Mouse (Mus musculus): ENCODE results near the gene Syt8.
"Not testable (repeated sequence)": the region's sequence is repeated elsewhere in the genome, so short reads cannot be mapped to it uniquely, and the experiment has no call there.

Gene Syt8

DNA sequence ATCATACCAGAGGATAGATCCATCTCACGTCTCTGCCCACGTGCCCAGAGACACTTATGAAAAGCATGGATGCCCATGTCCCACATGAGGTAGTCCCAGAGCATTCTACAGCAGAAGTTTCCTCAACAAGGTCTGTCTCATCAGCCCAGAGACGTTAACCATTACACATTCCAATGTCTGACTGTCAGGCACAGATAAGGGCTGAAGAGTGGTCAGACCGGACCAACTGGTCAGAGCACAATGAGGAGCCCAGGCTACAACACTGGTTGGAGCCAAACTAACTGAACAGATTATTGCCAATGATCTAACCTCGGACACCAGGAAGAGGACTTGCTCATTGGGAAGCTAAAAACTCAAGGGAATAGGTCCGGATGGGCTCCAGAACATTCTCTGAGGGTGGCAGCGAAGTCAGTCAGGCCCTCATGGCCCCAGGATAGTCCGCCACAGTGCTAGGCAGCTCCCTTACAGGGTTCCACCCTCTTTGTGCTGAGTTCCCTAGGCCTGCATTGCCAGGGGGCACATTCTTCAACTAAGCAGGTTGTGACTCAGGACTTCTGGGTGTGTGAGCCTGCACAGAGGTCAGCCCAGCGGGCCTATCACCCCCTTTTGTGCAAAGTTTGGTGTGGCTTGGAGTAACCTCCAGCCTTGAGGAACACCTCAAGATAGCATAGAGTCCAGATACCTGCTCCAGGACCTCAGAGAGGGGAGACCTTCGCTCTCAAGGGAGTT, at the start of gene Syt8:
Syt8 (plus strand) TSS at position 714 of the 729 bp plus-strand sequence.
- DNase-seq (ENCODE audit: low read depth), result no peak

DNA sequence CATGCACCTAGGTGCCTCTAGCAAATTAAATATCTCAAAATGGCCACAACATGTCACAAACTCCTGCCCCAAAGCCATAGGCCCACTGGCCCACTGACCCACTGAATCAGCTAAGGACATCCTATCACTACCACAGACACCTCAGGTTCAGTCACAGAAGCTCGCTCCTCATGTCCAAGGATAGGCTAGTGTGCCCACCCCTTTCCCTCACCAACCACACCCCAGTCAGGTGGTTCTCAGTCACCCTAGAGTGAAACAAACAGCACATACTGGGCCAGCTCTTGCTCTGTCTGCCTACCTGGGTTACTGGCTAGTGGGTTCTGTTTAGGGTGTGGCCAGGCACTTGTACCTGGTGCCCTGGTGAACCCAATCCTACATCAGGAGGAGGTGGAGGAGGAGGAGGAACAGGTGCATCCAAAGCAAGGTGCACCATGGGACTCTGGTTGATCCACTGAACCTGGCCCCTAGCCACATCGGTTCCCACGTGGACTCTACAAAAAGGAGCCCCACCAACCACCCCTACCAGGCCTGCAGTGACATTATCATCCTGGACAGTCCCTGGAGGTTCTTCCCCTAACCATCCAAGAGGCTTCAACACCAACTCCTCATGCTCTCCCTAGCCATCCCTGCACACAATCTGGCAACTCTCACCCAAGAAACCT, 48.8 kb upstream of the Syt8 start:
- DNase-seq (ENCODE audit: low read depth), result no peak

DNA sequence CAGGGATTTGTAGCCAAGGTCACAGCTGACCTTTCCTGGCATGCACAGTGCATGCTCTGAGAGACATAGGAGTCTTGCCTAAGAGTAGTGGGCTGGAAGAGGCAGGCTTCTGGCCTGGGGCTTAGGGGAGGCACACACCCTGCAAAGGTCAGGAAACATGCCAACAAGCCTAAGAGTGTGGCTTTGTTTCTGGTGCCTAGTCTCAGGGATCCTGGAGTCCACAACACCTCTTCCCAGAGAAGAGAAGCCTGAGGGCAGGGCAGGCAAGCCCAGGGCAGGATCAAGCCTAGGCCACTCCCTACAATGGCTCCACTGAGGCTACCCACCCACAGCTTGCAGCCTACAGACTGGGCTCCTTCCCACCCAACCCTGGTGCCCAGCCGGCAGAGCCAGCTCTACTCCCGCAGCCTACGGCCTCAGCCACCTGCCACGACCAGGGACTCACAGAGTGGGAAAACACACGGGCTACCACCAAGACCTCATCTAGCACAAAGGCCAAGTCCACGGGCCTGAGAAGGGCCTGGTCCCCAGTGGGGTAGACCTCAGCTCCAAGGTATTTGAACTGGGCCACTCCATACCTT, 47.9 kb upstream of the Syt8 start:
- DNase-seq (ENCODE audit: low read depth), result no peak

DNA sequence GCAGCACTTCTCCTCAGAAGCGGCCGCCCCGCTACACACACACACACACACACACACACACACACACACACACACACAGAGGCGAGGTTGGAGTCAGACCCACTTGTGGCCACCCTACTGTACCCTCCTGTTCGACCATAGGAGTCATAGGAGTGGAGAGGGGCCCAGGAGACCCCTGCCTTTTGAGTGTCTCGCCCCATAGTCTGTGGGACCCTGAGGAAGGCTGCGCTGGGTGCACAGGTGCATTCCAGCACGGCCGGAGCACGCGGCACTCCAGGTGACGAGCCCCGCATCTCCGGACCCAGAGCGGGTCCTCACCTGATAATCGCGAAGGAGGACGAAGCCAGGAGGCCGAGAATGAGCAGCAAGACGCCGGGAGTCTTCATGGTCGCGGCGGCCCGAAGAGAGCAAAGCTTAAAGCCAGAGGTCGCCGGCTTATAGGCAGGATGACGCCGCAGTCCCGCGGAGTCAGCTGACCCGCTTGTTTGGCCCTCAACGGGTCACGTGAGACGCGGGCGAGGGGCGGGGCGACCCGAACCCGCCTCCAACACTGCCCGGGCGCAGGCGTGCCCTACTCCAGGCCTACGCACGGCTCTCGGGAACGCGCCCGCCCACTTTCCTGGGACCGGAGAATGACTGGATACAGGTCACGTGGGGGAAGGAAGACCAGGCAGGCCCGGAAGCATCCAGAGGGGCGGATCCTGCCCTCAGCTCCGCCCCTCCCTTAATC, 47.1 kb upstream of the Syt8 start, which contains the start of gene Ctsd:
Ctsd (minus strand) TSS at position 620 of the 730 bp plus-strand sequence.
- DNase-seq (ENCODE audit: low read depth), result peak; percentile 88

DNA sequence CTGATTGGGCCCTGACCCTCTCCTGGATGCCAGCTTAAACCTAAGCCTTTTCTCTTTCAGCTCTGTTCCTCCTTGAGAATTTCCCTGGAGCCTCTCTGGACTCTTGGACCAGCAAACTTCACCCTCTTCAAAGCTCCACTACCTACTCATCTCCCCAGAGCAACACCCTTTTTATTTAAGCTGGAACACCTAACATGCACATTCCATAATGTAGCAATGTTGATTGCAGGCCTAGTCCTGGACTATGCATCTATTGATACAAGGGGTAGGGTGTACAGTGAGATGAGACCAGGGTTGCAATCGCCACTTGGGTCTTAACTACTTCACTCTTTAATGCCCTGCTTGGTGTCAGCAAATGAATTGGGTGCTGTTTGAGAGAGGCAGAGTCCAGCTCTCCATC, 46.5 kb upstream of the Syt8 start:
- DNase-seq (ENCODE audit: low read depth), result no peak

DNA sequence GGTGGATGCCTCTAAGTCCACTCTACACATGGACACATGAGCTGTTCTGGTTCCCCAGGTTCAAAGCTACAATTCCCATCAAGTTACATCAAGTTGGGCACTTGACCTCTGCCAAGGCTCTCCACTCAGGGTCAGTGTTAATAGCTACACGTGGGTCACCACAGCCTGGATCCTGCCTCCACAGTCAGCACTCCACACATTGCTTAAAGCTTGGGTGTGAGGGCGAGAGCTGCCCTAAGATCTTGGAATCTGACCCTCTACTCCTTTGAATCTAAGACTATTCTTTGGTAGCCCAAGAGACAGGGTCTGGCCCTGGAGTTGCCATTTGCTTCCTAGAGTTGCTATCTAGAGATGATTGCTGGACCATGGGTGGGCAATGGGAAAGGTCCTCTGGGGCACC, 45.9 kb upstream of the Syt8 start:
- peak; percentile 13 for DNase-seq (ENCODE audit: low read depth)

DNA sequence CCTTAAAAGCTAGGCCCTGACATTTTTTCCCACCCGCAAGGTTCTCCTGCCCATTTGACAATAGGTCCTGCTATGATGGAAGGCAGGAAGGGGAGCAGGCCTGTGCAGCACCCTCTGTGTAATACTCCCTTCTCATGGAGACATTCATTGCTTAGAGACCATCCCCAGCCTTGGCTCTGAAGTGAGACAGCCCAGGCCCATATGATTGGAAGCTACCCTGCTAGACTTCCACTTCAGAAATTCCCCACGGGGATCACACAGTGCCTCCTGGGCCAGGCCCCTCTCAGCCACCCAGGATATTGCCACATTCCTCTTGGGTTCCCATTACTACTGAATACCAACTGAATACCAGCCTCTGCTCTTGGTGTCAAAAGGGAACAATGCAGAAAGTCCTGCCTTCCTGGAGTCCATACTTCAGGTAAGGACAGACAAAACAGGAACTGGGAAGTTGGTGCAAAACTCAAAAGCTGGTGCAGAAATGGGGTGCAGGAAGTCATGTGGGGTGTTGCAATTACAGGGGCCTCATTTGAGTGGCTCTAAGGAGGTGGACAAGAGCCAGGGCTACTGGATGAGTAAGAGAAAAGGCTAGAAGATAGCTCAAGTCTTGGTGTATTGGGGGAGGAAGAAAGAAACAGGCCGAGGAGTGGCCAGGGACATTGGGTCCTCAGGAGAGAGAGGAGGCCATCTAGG, 44.5 kb upstream of the Syt8 start:
- DNase-seq (ENCODE audit: low read depth), result no peak

DNA sequence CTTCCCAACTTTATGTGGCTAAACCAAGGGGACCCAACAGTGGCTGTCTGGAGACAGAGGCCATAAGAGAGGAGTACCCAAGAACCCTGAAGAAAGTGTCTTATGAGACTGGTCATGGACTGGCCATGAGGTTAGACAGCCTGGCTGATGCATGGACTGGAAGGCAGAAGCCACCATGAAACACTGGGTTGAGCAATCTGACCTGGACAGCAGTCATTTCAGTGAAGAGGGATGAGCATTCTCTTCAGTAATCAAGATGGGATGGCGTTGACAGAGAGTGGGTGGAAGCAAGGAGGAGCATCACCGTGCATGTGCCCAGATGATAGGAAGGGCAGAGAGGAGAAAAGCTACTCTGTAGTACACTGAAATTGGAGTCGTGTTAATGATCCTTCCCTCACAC, 43.5 kb upstream of the Syt8 start:
- DNase-seq (ENCODE audit: low read depth), result no peak

DNA sequence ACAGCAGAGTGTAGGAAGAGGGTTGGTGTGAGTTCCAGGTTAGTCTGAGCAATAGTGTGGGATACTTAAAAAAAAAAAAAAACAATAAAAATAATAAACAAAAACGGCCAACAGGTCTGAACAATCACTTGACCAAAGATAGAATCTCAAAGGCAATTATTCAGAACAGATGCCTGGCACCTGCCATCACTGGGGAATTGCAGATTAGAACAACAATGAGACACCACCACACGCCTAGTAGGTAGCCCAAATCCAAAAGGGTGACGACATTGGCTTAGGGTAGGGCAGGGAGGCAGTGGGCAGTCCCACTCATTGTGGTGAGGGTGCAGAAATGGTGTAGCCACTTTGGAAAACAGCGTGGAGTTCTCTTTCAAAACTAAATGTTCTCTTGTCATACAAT, 43.0 kb upstream of the Syt8 start:
- no peak for DNase-seq (ENCODE audit: low read depth)

DNA sequence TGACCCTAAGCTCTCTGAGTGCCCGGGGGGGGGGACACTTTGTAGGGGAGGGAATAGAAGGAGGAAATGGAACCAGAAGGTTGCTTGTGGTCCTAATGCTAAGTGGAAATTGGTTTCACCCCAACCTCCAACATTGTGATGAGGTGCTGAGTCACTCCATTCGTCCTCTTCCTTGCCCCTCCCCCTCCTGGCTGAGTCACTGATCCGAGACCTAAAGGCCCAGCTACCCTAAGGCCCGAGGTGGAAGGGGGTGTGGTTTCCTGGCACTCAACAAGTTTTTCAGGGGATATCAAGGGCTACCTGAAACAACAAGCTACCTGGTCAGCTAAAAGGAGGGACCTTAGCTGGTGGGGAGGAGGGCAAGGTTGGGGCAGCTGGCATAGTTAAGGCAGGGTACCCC, 41.5 kb upstream of the Syt8 start:
- no peak for DNase-seq (ENCODE audit: low read depth)

DNA sequence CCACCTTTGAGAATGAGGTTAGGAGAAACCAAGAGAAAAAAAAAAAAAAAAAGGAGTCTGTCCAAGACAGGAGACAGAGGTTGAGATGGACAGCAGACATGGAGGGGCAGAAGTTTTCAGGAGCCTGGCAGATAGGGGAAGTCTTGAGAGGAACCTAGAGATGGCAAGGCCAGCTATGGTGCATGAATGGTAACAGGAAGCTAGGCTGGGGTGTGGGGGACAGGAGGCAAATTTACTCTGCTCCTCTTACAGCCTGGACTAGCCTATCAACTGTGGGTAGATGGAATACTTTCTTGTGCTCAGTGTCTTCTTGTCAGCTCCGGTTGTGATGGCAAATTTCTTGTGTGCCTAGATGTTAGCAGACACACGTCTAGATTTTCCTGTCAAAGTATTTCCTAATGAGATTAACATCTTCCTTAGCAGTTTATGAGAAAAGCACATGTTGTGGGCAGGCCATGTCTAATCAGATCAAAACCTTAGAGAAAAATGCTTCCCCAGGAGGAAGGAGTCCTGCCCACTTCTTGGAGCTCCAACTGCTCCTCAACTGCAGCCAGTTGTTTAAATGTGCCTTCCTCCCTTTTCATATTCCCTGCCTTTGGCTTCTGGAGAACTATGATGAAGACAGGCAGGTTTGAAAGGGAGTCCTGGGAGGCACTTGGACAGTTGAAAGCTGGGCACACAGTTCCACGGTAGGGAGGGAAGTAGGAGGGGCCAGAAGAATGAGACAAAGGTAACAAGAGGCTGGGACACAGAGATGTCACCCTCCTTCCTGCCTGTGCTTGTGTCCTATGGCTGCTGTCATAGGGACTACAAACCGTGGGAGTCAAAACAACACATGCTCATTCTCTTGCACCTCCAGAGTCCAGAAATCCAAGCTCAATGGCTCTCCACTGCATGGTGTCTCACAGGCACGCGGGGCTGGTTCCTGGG, 40.1 kb upstream of the Syt8 start:
- DNase-seq (ENCODE audit: low read depth), result peak; percentile 36

DNA sequence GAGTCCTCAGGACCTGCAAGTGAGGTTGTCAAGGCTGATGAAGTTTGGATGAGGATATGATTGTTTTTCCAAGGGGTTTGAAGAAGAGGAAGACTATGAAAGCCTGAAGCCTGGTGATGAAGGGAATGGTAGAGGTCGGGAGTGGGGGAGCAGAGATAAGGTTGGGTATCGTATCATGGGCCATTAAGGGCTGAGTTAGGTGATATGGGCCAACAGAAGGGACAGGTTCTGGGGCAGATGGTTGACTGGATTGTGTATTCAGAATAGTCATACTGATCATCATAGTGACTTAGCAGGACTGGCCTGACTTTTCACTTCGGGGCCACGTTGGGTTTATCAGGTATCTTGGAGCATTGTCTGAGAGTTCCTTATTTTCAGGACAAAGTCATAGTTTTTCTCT, 39.2 kb upstream of the Syt8 start:
- DNase-seq (ENCODE audit: low read depth), result no peak

DNA sequence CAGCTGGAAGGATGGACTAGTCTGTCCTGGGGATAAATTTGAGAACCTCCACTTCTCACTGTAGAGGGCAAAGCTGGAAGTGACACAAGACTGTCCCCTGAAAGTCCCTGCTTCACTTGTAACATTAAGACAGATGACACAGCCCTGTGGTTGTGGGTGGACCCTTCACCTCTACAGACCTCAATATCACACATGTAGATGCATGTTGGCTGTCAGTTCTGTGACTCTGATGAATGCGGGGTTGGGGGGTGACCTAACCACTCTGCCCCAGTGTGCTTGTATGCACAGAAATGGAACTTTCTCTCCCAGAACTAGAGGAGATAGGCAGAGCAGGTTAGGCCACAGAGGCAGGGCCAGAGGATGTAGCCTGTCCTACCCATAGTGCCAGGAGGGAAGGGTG, 38.0 kb upstream of the Syt8 start:
- no peak for DNase-seq (ENCODE audit: low read depth)

DNA sequence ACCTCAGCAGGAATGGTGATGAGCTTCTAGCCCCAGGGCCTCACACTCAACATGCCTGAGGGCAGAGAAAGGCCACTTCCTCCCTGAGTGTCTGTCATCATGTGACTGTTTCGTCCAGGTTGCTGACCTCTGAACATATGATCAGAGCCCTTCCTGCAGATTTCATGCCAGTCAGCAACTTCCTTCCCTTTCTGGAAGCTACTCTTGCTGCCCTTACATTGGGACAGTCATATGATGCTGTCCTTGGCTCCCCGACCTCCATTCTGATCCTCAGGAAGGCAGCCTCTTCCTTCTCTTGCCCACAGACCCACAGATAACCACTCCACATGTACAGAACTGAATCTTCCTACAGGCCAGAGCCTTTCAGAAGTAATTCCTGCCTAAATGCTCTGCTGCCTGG, 36.6 kb upstream of the Syt8 start:
- DNase-seq (ENCODE audit: low read depth), result no peak

DNA sequence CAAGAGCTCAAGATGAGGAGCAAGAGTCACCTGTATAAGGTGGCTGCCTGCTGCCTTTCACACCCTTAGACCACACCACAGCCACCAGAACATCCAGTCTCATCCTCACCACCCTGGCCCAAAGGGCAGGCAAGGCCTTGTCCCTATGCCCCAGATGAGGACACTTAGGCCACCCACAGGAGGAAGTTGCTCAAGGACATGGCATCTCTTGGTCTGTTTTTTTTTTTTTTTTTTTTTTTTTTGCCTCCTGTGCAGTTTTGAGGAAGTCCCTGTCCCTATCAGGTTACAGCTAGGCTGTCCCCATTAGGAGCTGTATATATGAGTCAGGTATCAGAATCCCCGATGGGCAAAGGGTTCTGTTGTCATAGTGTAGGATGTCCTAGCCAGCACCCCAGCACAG, 35.4 kb upstream of the Syt8 start:
- no peak for DNase-seq (ENCODE audit: low read depth)

DNA sequence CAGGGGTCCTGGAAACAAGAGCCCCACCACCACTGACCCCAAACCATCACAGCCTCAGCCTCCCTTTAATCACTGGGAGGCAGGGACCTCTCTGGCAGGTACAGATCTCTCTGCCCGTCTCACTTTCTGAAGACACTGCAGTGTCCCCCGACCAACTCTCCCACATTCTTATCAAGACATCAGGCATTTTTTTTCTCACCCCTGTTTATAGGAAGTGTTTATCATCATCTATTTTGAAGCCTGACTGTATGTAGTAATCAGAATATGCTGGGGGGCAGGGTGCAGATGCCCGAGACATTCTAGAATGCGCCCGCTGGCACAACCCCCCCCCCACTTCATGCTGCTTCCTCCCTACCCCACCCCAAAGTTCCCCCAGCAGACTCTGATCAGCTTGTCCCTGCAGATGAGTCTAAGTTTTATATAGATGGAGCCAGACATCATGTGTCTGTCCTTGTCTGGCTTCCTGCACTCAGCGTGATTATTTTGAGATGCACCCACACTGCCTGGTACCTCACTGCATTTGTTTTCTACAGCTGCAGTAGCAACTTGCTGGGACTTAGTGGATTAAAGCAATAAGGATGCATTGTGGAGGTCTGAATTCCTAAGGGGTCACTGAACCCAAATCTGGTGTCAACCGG, 34.4 kb upstream of the Syt8 start:
- DNase-seq (ENCODE audit: low read depth), result no peak

DNA sequence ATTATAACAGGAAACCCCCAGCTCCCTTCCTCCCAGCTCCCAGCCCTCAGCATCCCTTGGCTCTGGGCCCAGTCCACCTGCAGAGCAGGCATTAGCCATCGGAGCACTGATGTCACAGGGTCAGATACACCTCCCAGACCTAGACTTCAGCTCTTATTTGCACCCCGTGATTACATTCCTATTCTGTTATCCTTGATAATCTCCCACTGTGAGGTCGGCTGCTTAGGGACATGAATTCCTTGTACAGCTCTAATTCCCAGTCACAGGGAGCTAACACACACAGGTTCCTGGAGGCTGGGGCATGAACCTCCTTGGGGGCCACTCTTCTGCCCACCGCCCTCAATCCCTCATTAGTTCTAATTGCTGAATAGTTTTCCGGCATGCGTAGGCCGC, 33.9 kb upstream of the Syt8 start:
- DNase-seq (ENCODE audit: low read depth), result no peak

DNA sequence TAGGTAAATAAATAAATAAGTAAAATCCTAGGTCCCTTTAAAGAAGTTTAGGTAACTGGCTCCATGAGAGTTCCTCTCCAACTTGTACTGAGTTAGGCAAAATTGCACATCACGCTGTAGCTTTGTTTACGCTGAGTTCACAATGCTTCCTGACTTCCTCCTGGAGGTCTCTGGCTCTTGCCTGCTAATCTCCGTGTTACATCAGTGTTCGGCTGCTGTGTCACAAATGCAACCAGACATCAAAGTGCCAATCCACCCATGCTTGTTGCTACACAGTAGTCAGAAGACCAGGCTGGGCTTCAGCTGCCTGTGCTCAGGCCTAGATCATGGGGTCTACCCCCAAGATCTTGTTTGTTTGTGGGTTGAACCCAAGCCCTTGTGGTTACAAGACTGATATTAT, 31.1 kb upstream of the Syt8 start:
- DNase-seq (ENCODE audit: low read depth), result no peak

DNA sequence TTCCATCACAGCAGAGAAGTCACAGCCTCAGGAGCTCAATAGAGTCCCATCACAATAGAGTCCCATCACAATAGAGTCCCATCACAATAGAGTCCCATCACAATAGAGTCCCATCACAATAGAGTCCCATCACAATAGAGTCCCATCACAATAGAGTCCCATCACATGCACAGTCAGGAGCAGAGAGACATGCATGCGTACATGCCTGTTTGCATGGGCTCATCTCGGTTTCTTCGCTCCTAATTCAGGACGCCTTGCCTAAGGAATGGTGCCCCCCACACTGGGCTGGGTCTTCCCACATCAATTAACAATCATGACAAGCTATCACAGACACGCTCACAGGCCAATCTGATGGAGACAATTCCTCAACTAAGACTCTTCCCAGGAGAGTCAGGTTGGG, 29.5 kb upstream of the Syt8 start:
- not testable (repeated sequence) for DNase-seq (ENCODE audit: low read depth)

DNA sequence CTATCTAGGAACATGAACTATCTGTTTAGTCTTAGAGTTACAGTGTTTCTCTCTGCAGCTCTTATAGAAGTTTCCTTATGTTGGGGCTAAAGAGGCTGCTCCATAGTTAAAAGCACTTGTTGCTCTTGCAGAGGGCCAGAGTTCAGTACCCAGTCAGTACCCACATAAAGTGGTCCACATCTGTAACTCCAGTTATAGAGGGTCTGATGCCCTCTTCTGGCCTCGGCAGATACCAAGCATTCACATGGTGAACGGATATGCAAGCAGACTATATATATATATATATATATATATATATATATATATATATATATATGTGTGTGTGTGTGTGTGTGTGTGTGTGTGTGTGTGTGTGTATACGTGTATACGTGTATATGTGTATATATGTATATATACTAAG, 26.7 kb upstream of the Syt8 start:
- DNase-seq (ENCODE audit: low read depth), result peak; percentile 51

DNA sequence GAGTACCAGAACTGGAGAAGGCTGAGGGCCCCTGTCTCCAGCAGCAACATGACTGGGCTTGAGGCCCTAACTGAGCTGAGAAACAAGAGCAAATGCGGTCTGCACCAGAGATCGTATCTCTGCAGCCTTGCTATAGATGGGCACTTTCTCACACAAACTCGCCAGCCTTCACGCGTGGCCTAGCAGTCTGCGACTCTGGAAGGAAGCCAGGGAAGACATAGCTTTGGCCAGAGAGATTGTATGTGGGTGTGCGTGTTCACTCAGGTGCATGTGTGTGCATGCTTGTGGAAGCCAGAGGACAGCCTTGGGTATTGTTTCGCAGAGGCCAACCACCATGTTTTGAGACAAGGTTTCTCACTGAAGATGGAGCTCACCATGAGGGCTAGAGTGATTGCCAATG, 26.0 kb upstream of the Syt8 start:
- no peak for DNase-seq (ENCODE audit: low read depth)

All from naive thymus-derived CD4-positive, alpha-beta T cell, adult 2 months (primary cell).